Mouse (Mus musculus): ENCODE measurements at regions not wholly inside any gene's neighbourhood (a gene's known extent, or its start where the extent isn't known, plus 50 kb on each side); places are given as distances from the start of the nearest gene placed in this dataset.

- Histone ChIP-seq H3K79me2 (ENCODE audit: control insufficient read depth, insufficient read depth, low read length, poor library complexity) (no peaks in the 10 kb centered on the region), H3K4me1 (ENCODE audit: control insufficient read depth in 1 of 2, insufficient read depth in 2 of 2, low read length in 2 of 2) (no peaks in the 10 kb centered on the region), H3K9me3 (replicated peaks; ENCODE audit: insufficient read depth, low read length) (no peaks in the 10 kb centered on the region), H3K36me3 (ENCODE audit: control insufficient read depth in 1 of 2, insufficient read depth in 2 of 2, low read length in 2 of 2) (no peaks in the 10 kb centered on the region), H3K27me3 (ENCODE audit: control insufficient read depth in 1 of 2, insufficient read depth in 2 of 2, low read length in 2 of 2) (peaks cover 2 to 3% of the 10 kb centered on the region in 2 experiments; a peak in 2 of 4 replicates), H3K4me3 (ENCODE audit: control insufficient read depth in 1 of 2, insufficient read depth in 1 of 2, low read depth in 2 of 2, low read length in 2 of 2) (no peak overlapping the region), H3K9ac (ENCODE audit: control insufficient read depth, low read depth, low read length, poor library complexity, severe bottlenecking) (no peak overlapping the region), H3K27ac (ENCODE audit: control insufficient read depth, low read depth, low read length) (no peak overlapping the region)
- TF ChIP-seq KAT2A (conservative IDR thresholded peaks at IDR 0.05; ENCODE audit: low read depth, low read length) (no peak), CHD2 (IDR thresholded peaks at IDR 0.05; ENCODE audit: low read length) (no peak), MAFK (IDR thresholded peaks at IDR 0.05; ENCODE audit: borderline replicate concordance, low read depth, low read length) (no peak), ZC3H11A (IDR thresholded peaks at IDR 0.05; ENCODE audit: low read depth, low read length) (no peak), BHLHE40 (IDR thresholded peaks at IDR 0.05; ENCODE audit: borderline replicate concordance, low read depth, low read length) (no peak), SMC3 (IDR thresholded peaks at IDR 0.05; ENCODE audit: low read depth, low read length) (no peak), MAX (IDR thresholded peaks at IDR 0.05; ENCODE audit: low read length) (no peak), HCFC1 (IDR thresholded peaks at IDR 0.05; ENCODE audit: low read depth, low read length) (no peak), TBP (IDR thresholded peaks at IDR 0.05; ENCODE audit: low read depth, low read length) (no peak), GATA1 (IDR thresholded peaks at IDR 0.05; ENCODE audit: low read depth, low read length) (no peak), RCOR1 (IDR thresholded peaks at IDR 0.05; ENCODE audit: low read depth, low read length) (no peak), UBTF (IDR thresholded peaks at IDR 0.05; ENCODE audit: borderline replicate concordance, insufficient read depth, low read depth, low read length) (no peak), MAZ (IDR thresholded peaks at IDR 0.05; ENCODE audit: low read depth, low read length) (no peak), ETS1 (IDR thresholded peaks at IDR 0.05; ENCODE audit: low read depth, low read length) (no peak), NELFE (IDR thresholded peaks at IDR 0.05; ENCODE audit: low read depth, low read length) (no peak)
- no peak for DNase-seq (ENCODE audit: low read depth, low spot score)
These were observed 96.9 kb downstream of the Zfp36l1 start for GRCm38 (mm10) chr12:80015938-80016337.

- Histone ChIP-seq H3K27ac (ENCODE audit: control insufficient read depth, low read depth, low read length) (no peak overlapping the region), H3K4me3 (ENCODE audit: control insufficient read depth in 1 of 2, insufficient read depth in 1 of 2, low read depth in 2 of 2, low read length in 2 of 2) (no peak overlapping the region), H3K9ac (ENCODE audit: control insufficient read depth, low read depth, low read length, poor library complexity, severe bottlenecking) (no peak overlapping the region), H3K27me3 (ENCODE audit: control insufficient read depth in 1 of 2, insufficient read depth in 2 of 2, low read length in 2 of 2) (peaks cover under 1 to 3% of the 10 kb centered on the region in 2 experiments; a peak in 3 of 4 replicates), H3K9me3 (replicated peaks; ENCODE audit: insufficient read depth, low read length) (no peaks in the 10 kb centered on the region), H3K4me1 (ENCODE audit: control insufficient read depth in 1 of 2, insufficient read depth in 2 of 2, low read length in 2 of 2) (no peaks in the 10 kb centered on the region), H3K79me2 (ENCODE audit: control insufficient read depth, insufficient read depth, low read length, poor library complexity) (no peaks in the 10 kb centered on the region), H3K36me3 (ENCODE audit: control insufficient read depth in 1 of 2, insufficient read depth in 2 of 2, low read length in 2 of 2) (no peaks in the 10 kb centered on the region)
- DNase-seq (ENCODE audit: low read depth, low spot score): no peak
- TF ChIP-seq CHD1 (IDR thresholded peaks at IDR 0.05; ENCODE audit: low read depth, low read length) (no peak), GATA1 (IDR thresholded peaks at IDR 0.05; ENCODE audit: low read depth, low read length) (no peak), HCFC1 (IDR thresholded peaks at IDR 0.05; ENCODE audit: low read depth, low read length) (no peak), JUND (IDR thresholded peaks at IDR 0.05; ENCODE audit: low read depth, low read length) (no peak), MAX (IDR thresholded peaks at IDR 0.05; ENCODE audit: low read length) (no peak), SMC3 (IDR thresholded peaks at IDR 0.05; ENCODE audit: low read depth, low read length) (no peak)
These were observed 98.2 kb downstream of the Zfp36l1 start for GRCm38 (mm10) chr12:80014598-80014983.
